Mouse (Mus musculus) embryonic facial prominence, embryonic 12.5 days (tissue): ENCODE results near the gene Kank2. TPM values are rescaled to one million over a fixed set of nuclear protein-coding genes. Genes with fewer than 3 reads are reported as not detected.

Experiments used
- ATAC-seq: fragments of 200-750 bp; cut with Nextera tagmentation; 2 replicates; pipeline ENCODE4 v1.8.0; 2017; ENCODE audit not compliant: insufficient number of reproducible peaks, insufficient read depth, low FRiP score, low TSS enrichment
- H3K27ac ChIP-seq: fragments of 300-500 bp; sonication (generic); 2 replicates; pipeline ENCODE4 v1.5.1; 2016; ENCODE audit warnings: mild to moderate bottlenecking
- H3K27me3 ChIP-seq: fragments of 300-500 bp; sonication (generic); 2 replicates; pipeline ENCODE4 v1.6.1; 2016; ENCODE audit warnings: mild to moderate bottlenecking, moderate library complexity
- H3K36me3 ChIP-seq: fragments of 300-500 bp; sonication (generic); 2 replicates; pipeline ENCODE4 v1.6.1; 2016; ENCODE audit warnings: mild to moderate bottlenecking
- H3K4me1 ChIP-seq: fragments of 300-500 bp; sonication (generic); 2 replicates; pipeline ENCODE4 v1.6.1; 2016
- H3K4me2 ChIP-seq: fragments of 300-500 bp; sonication (generic); replicated peaks from 2 replicates; pipeline ENCODE4 v1.6.1; 2016; ENCODE audit warnings: mild to moderate bottlenecking, moderate library complexity
- H3K4me3 ChIP-seq: fragments of 300-500 bp; sonication (generic); 2 replicates; pipeline ENCODE4 v1.5.1; 2016; ENCODE audit warnings: mild to moderate bottlenecking
- H3K9ac ChIP-seq: fragments of 300-500 bp; sonication (generic); 2 replicates; pipeline ENCODE4 v1.6.1; 2016; ENCODE audit warnings: mild to moderate bottlenecking, moderate library complexity
- H3K9me3 ChIP-seq: fragments of 300-500 bp; sonication (generic); 2 replicates; pipeline ENCODE4 v1.6.1; 2016; ENCODE audit warnings: mild to moderate bottlenecking, moderate library complexity
- WGBS: fragments of 180-500 bp; shearing (Covaris S2); methylation state at CpG from one replicate; pipeline ENCODE4 v1.1.7; 2016; 5-methylcytosine and 5-hydroxymethylcytosine counted together
- polyA plus RNA-seq: library from polyadenylated mRNA; unstranded; fragments of >200 nt; fragmentation: Nextera tagmentation; extraction: Ambion mirVana; gene quantifications from 2 replicates; pipeline ENCODE4 v1.2.1, GENCODE M21; 2016

Kank2 gene
- polyA plus RNA-seq, 1 experiment from 2014 or later = 20.4 TPM

DNA sequence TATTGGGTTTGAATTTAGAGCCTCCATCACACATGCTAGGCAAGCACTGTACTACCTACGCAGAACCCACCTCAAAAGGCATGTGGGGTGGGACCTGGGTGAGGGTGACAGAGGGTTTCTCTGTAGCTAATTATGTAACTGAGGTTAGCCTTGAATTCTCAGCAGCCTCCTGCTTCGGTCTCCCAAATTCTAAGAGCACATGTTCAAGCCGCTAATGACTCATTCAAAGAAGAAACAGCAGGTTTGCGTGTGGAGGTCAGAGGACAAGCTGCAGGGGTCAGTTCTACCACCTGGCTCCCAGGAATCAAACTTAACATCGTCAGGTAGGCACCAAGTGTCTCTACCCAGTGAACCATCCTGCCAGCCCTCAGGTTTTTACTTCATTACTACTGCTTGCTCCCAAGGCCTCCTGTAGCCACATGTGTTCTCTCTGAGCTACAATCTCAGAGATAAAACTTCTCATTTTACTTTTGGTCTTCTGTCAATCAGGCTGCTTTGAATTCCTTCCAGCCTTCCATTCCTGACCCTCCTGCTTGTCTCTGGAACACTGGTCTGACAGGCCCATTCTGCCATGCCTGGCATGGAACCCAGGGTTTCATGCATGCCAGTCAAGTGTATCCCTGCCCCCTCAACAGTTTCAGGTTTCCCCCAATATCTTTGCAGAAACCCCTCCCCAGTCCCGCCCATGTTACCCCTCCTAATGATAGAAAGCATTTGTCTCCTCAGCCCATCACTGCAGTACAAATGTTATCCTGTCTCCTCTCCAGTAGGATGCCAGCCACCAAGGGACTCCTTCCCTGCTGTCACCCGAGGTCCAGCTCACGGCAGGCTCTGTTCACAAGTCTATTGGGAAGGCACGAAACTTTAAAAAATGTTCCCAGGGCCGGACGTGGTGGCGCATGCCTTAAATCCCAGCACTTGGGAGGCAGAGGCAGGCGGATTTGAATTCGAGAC is 39.7 kb downstream of the Kank2 start:
- H3K4me3 ChIP-seq = peak overlapping the region; percentile 80
- no peaks in the 10 kb centered on the region for H3K9me3 ChIP-seq
- H3K36me3 ChIP-seq = peaks cover 30% of the 10 kb centered on the region
- peak overlapping the region; percentile 59 for H3K4me2 ChIP-seq
- H3K27ac ChIP-seq = no peak overlapping the region
- WGBS = 53% methylated on average over 14 of the region's 14 CpGs
- H3K27me3 ChIP-seq = no peaks in the 10 kb centered on the region
- H3K9ac ChIP-seq = peak overlapping the region; percentile 79
- ATAC-seq = no peak
- peaks cover 11% of the 10 kb centered on the region for H3K4me1 ChIP-seq

DNA sequence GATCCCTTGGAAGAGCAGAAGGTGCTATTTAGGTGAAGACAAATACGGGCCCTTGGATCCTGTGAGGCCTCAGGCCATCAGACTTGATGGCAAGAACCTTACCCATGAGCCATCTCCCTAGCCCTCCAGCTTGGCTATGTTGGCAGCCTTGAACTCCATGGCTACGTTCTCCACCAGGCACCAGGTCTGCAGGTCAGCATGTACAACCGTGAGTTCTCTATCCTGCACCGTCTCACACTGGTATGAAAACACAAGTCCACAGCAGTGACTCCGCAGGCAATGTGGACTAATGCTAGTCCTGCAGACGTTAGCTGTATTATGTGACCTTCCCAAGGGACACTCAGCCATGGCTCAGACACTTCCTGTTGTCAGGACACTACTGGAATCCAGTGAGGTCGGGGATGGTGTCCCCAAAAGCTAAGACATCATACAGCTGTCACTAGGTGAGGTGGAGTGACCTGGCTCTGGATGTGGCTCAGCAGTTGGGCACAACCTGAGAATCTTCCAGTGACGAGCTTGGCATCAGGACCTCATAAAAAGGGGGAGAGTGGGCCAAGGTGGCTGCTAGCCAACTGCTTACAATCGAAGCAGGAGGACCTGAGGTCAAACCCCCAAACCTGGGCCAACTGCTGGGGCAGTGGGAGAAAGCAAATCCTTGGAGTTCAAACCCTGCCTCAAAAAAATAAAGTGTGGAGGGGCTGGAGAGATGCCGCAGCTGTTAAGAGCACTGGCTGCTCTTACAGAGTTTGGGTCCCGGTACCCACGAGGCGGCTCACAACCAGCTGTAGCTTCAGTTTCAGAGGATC is 43.8 kb downstream of the Kank2 start:
- Histone ChIP-seq H3K4me1 (peaks cover 17% of the 10 kb centered on the region), H3K9ac (no peak overlapping the region), H3K9me3 (no peaks in the 10 kb centered on the region), H3K36me3 (peaks cover 43% of the 10 kb centered on the region), H3K27me3 (no peaks in the 10 kb centered on the region), H3K4me3 (no peak overlapping the region), H3K27ac (no peak overlapping the region), H3K4me2 (no peak overlapping the region)
- no peak for ATAC-seq
- 72% methylated on average over 13 of the region's 13 CpGs for whole genome bisulfite sequencing

DNA sequence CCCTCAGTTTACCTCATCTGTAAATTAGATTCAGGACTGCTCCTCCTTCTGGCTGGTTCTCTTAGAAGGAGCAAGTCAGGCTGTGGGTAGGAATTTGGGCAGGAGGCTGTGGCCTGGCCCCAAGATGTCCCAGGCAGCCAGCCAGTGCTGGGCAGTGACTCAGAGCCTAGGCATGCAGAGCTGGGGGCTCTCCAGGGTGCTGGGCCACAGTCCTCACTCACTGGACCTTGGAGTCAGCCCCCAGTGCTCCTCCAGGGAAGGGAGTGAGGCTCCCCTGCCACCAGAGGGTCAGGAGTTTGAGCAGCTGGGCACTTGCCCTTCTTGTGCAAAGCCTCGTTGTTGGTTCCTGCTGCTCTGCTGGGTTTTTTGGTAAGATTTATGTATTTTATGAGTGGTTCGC is 44.5 kb downstream of the Kank2 start:
- peaks cover 50% of the 10 kb centered on the region for H3K36me3 ChIP-seq
- peaks cover 12% of the 10 kb centered on the region for H3K4me1 ChIP-seq
- 87% methylated on average over 2 of the region's 2 CpGs for WGBS
- no peak overlapping the region for H3K9ac ChIP-seq
- H3K4me2 ChIP-seq = no peak overlapping the region
- no peak overlapping the region for H3K27ac ChIP-seq
- no peak overlapping the region for H3K4me3 ChIP-seq
- no peaks in the 10 kb centered on the region for H3K9me3 ChIP-seq
- H3K27me3 ChIP-seq = no peaks in the 10 kb centered on the region
- no peak for ATAC-seq

DNA sequence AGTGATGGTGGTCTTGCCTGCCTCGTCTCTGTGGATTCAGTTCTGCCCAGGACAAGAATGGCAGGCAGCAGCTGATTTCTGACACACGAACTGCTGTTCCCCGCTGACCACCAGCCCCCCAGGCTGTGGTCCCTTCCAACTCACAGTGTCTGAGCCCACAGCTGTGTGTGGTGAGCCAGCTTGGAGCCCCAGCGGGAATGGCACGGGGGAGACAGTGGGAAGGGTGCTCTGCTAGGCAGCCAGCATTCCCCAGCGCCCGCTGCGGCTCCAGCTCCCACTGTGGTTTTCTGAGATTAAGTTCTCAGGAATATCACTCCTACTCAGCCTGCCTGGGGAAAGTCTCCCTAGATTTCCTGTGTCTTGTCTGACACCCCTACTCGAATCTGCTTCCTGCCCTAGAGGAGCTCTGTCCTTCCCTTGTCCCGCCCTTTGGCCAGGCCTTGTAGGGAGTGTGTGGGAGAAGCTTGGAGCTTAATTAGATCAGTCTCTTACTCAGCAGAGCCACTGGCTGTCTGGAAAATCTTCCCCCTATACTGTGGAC is 46.2 kb downstream of the Kank2 start:
- Histone ChIP-seq H3K4me2 (no peak overlapping the region), H3K4me3 (no peak overlapping the region), H3K9ac (no peak overlapping the region), H3K4me1 (peaks cover 6% of the 10 kb centered on the region; the same call in 1 of the 2 replicates), H3K27ac (peak overlapping the region; percentile 56), H3K27me3 (no peaks in the 10 kb centered on the region), H3K36me3 (peaks cover 63% of the 10 kb centered on the region), H3K9me3 (no peaks in the 10 kb centered on the region)
- 43% methylated on average over 10 of the region's 10 CpGs for WGBS
- ATAC-seq = peak; percentile 37; the same call in 1 of the 2 replicates

DNA sequence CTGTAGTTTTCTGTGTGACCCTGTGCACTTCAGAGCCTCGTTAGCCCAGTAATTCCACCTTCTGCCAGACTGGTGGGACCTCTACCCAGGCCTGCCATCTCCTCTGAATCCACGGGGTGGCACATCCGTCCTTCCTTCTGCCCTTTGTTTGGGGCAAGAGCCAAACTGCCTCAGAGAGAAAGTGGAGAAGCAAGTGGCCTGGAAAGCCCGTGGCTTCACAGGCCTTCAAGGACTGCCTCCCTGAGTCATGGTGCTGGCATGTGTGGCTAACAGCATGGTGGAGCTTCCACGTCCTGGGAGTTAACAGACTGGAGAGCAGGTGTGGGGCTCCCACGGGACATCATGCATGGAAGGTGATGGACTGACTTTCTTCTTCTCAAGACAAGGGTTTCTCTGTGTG is 47.2 kb downstream of the Kank2 start:
- Histone ChIP-seq H3K27me3 (no peaks in the 10 kb centered on the region), H3K36me3 (peaks cover 63% of the 10 kb centered on the region), H3K4me2 (no peak overlapping the region), H3K27ac (peak overlapping the region; percentile 46; the same call in 1 of the 2 replicates), H3K4me3 (no peak overlapping the region), H3K9ac (no peak overlapping the region), H3K4me1 (peaks cover 6% of the 10 kb centered on the region; the same call in 1 of the 2 replicates), H3K9me3 (no peaks in the 10 kb centered on the region)
- ATAC-seq = no peak
- 72% methylated on average over 6 of the region's 6 CpGs for WGBS

DNA sequence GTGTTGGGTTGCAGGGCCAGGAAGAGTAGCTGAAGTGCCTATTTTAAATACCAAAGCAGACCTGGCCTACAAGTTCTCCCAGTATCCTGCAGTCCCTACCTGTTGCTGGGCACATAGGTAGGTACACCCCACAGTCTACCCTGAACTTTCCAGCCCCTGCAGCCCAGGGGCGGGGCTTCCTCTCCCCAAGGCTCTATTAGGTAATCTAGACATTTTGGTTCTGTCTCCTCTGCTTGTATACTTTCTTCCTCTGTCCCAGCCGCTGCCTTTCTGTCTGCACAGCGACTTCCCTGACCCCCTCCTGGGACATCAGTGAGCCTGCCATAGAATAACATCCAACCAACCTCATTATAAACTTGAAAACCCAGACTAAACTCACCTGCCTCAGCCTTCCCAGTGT is 48.2 kb downstream of the Kank2 start:
- no peak for ATAC-seq
- H3K4me2 ChIP-seq = no peak overlapping the region
- H3K4me3 ChIP-seq = no peak overlapping the region
- H3K9me3 ChIP-seq = no peaks in the 10 kb centered on the region
- H3K36me3 ChIP-seq = peaks cover 66% of the 10 kb centered on the region
- no peaks in the 10 kb centered on the region for H3K27me3 ChIP-seq
- peaks cover 6% of the 10 kb centered on the region; the same call in 1 of the 2 replicates for H3K4me1 ChIP-seq
- H3K27ac ChIP-seq = 0 out of 2 replicates have a peak overlapping the region, but pooled peaks have one; percentile 30
- H3K9ac ChIP-seq = no peak overlapping the region
- 63% methylated on average over 3 of the region's 3 CpGs for WGBS

DNA sequence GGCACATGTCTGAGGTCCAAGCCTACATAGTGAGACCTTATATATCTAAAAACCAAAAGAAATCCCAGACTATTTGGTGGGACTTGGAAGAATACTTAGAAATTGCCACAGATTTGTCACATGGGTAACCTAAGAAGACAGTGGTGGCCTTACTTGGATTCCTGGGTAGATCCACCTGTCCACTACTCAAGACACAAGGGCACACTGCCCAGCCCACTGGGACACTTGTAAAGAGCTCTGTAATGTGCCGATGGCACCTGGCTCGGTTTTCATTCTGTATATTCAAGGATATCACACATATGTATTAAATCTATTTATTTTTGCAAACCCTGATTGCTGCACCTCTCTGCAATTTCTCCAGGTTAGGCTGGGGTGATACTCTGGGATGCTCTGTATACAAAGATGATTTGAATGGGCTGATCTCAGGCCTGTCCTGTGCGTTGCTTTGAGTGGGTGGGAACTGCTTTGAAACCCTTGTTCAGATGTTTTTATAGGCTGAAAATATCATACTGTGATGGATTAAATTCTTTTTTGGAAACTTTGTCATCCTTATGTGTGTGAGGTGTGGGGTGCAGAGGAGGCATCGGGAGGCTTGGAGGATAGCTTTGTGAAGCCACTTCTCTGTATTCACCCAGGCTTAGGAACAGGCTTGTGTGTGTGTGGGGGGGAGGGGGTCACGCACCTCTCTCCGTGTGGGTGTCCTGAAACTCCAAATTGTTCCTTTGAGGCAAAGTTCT is 49.0 kb downstream of the Kank2 start:
- ATAC-seq = no peak
- WGBS = 87% methylated on average over 6 of the region's 6 CpGs
- Histone ChIP-seq H3K4me2 (no peak overlapping the region), H3K9me3 (no peaks in the 10 kb centered on the region), H3K4me3 (no peak overlapping the region), H3K36me3 (peaks cover 68% of the 10 kb centered on the region), H3K9ac (no peak overlapping the region), H3K27me3 (no peaks in the 10 kb centered on the region), H3K4me1 (peaks cover 6% of the 10 kb centered on the region; the same call in 1 of the 2 replicates), H3K27ac (0 out of 2 replicates have a peak overlapping the region, but pooled peaks have one; percentile 30)

DNA sequence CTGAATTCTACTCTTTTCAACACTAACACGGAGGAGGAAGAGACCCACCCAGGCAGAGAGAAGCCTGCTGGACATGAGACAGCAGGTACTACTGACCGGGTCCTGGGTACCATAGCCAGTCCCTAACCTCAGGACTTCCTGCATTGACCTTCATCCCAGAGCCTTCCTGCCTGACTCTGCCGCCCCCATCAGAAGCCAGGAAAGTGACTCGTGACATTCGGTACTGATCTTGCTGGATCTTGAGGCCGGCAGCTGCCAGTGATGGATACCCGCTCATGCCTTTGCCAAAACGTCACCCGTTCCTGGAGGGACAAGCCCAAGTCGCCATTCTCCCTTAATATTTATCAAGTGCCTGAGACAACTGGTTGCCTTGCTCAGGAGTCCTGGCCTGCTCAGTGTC is 50.1 kb downstream of the Kank2 start:
- Histone ChIP-seq H3K4me2 (no peak overlapping the region), H3K4me3 (no peak overlapping the region), H3K9ac (no peak overlapping the region), H3K27ac (no peak overlapping the region), H3K9me3 (no peaks in the 10 kb centered on the region), H3K4me1 (peaks cover 6% of the 10 kb centered on the region; the same call in 1 of the 2 replicates), H3K36me3 (peaks cover 74% of the 10 kb centered on the region), H3K27me3 (no peaks in the 10 kb centered on the region)
- 92% methylated on average over 10 of the region's 10 CpGs for WGBS
- ATAC-seq = no peak

DNA sequence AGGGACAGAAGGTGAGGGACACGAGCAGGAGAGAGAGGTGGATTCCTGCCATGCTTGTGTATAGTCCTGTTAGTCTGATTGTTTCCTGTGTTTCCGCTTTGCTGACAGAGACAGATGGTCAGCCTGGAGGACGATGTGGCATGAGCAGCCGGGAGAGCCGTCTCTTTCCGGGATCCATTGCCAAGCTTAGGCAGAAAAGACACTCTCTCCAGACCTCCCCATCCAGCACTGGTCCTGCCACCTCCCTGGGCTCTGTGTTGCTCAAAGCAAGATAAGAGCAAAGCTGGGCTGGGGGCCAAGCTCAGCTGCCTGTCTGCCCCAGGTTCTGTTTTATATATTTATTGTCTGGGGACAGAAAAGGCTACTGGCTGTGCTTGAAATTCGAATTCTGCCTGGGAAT is 50.5 kb downstream of the Kank2 start:
- H3K27ac ChIP-seq = no peak overlapping the region
- no peak for ATAC-seq

DNA sequence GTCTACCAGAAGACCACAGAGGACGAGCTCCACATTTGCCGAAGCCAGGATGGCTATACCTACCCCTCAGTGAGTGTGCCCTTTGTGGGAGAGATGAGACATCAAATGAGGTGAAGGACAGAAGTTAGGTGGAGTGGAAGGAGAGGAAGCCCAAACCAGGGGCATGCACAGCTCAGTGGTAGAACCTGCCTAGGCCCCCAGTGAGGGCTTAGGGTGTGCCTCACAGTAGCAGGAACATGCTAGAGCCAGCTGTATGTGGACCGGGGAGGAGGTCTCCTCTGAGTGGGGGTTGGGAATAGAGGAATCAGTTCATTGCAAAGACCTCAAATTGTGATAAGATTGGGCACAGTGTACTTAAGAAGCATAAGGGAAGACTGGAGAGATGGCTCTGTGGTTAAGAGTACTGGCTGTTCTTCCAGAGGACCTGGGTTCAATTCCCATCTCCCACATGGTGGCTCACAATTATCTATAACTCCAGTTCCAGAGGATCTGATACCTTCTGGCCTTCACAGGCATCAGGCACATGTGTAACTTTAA is 51.2 kb downstream of the Kank2 start:
- no peak overlapping the region for H3K9ac ChIP-seq
- no peak overlapping the region for H3K4me3 ChIP-seq
- H3K27ac ChIP-seq = no peak overlapping the region
- no peak for ATAC-seq
- peaks cover 83% of the 10 kb centered on the region for H3K36me3 ChIP-seq
- H3K9me3 ChIP-seq = no peaks in the 10 kb centered on the region
- 92% methylated on average over 3 of the region's 3 CpGs for WGBS
- no peak overlapping the region for H3K4me2 ChIP-seq
- H3K4me1 ChIP-seq = peaks cover 2% of the 10 kb centered on the region; the same call in 1 of the 2 replicates
- no peaks in the 10 kb centered on the region for H3K27me3 ChIP-seq

More for the DNA sequence above, 50.5 kb downstream of the Kank2 start:
- Histone ChIP-seq H3K9ac (no peak overlapping the region), H3K4me1 (peaks cover 6% of the 10 kb centered on the region; the same call in 1 of the 2 replicates), H3K9me3 (no peaks in the 10 kb centered on the region), H3K27me3 (no peaks in the 10 kb centered on the region), H3K36me3 (peaks cover 75% of the 10 kb centered on the region), H3K4me3 (no peak overlapping the region), H3K4me2 (no peak overlapping the region)
- WGBS = 77% methylated on average over 7 of the region's 7 CpGs

DNA sequence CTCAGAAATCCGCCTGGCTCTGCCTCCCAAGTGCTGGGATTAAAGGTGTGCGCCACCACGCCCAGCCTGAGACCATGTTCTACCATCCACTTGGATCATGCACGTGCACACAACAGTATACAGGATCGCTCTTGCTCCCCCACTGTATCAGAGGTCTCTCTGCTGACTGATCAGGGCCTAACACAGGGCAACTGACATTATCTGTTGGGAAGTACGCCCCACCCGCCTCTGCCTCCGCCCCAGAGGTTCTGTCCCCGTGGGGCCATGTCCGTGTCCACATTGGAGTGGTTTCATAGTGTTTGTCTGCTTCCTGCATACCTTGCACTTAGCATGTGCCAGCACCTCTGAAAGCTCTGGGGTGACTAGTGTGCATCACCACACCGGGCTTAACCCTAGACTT is 57.0 kb downstream of the Kank2 start:
- H3K36me3 ChIP-seq = peaks cover 90% of the 10 kb centered on the region
- no peak for ATAC-seq
- WGBS = 95% methylated on average over 11 of the region's 11 CpGs

More for the DNA sequence above, 57.0 kb downstream of the Kank2 start:
- Histone ChIP-seq H3K4me3 (no peak overlapping the region), H3K27me3 (no peaks in the 10 kb centered on the region), H3K9me3 (no peaks in the 10 kb centered on the region), H3K27ac (no peak overlapping the region), H3K4me1 (no peaks in the 10 kb centered on the region), H3K9ac (no peak overlapping the region), H3K4me2 (no peak overlapping the region)
